Mouse (Mus musculus) left cerebral cortex, postnatal 4 days (tissue): ENCODE measurements around the gene Rara. TPM values are rescaled to one million over a fixed set of nuclear protein-coding genes. Genes with fewer than 3 reads are reported as not detected.
A peak's percentile ranks its signal among the peaks of the same experiment; 100 is the strongest.
"Not testable (repeated sequence)": the region's sequence is repeated elsewhere in the genome, so short reads cannot be mapped to it uniquely, and the experiment has no call there.

ENCODE experiments used
- DNase-seq: peaks from one replicate; pipeline ENCODE4 v3.0.0-alpha.2; 2022
- intact Hi-C: fragments of 180-260 bp; cut with DNase I; formaldehyde crosslinking; loops from one replicate; pipeline ENCODE4 v1.15.1; 2025
- total RNA-seq, 2 experiments: library from RNA; stranded (reverse); gene quantifications; 2 replicates each; pipeline ENCODE4 v1.2.3; 2021

Rara gene
- total RNA-seq, 2 experiments from 2014 or later: 20.3 to 21.5 TPM

GRCm38 (mm10) chr11:98922307-98922706 is 5.3 kb upstream of the Rara start:
- intact Hi-C loops: loop anchor here (5.0 to 10.0 kb wide), 2 partner anchors 50 to 202 kb away; no protein-coding TSS in a partner anchor
- DNase-seq: peak; percentile 69

GRCm38 (mm10) chr11:98922851-98923711 is 4.5 kb upstream of the Rara start:
- DNase-seq: not testable (repeated sequence)
- intact Hi-C loops: loop anchor here (5.0 to 10.0 kb wide), 2 partner anchors 49 to 202 kb away; no protein-coding TSS in a partner anchor

DNA sequence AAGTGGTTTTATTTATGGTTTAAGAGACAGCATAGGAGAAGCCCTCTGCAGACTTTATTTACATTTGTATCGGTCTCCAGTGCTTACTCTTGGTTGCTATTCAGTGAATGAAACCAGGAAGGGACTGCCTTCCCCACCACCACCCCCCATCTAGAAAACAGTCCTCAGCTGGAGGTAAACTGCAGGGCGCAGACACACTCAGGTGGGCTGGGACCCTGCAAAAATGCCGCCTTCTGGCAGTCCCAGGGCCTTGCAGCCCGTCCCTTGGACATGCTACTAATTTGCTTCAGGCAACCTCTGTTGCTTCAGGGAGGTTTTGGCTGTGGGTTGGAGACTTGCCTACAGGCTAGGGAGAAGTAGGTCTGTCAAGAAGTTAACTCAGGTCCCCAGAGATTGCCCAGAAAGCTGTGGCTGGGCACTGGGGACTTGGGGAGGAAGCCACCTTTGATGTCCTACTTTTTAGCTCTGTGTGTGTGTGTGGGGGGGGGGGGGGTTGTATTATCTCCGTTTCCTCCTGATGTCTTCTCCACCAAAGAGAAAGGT is 2.9 kb upstream of the Rara start:
- no peak for DNase-seq
- intact Hi-C loops: loop anchor here (5.0 to 10.0 kb wide), 2 partner anchors 48 to 200 kb away; no protein-coding TSS in a partner anchor

GRCm38 (mm10) chr11:98925265-98925721 is 2.3 kb upstream of the Rara start:
- intact Hi-C loops: loop anchor here (10.0 kb wide), 1 partner anchor 200 kb away; no protein-coding TSS in a partner anchor
- peak; percentile 89 for DNase-seq

DNA sequence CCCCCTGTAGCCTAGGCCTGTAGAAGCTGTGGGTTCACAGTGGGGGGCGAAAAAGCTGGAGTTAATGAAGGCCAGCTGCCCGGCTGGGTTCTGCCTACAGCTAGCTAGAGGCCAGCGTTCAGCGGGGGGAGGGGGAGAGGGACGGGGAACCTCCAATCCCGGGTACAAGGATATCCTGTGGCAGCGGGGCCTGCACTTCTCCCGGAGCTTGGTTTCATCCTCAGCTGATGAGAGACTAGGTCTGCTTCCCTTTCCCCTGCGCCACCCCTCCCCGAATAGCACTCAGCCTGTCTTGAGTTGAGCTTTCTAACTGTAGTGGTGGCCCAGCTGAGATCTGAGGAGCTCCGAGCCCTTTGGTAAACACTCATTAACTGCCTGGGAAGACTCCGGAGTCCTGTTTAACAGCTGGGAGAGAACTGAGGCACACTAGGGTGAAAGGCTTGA is 1.7 kb upstream of the Rara start:
- DNase-seq: peak; percentile 85
- intact Hi-C loops: loop anchor here (10.0 kb wide), 1 partner anchor 199 kb away; no protein-coding TSS in a partner anchor

GRCm38 (mm10) chr11:98926553-98926952 is 1.1 kb upstream of the Rara start:
- intact Hi-C loops: loop anchor here (10.0 kb wide), 1 partner anchor 198 kb away; no protein-coding TSS in a partner anchor

DNA sequence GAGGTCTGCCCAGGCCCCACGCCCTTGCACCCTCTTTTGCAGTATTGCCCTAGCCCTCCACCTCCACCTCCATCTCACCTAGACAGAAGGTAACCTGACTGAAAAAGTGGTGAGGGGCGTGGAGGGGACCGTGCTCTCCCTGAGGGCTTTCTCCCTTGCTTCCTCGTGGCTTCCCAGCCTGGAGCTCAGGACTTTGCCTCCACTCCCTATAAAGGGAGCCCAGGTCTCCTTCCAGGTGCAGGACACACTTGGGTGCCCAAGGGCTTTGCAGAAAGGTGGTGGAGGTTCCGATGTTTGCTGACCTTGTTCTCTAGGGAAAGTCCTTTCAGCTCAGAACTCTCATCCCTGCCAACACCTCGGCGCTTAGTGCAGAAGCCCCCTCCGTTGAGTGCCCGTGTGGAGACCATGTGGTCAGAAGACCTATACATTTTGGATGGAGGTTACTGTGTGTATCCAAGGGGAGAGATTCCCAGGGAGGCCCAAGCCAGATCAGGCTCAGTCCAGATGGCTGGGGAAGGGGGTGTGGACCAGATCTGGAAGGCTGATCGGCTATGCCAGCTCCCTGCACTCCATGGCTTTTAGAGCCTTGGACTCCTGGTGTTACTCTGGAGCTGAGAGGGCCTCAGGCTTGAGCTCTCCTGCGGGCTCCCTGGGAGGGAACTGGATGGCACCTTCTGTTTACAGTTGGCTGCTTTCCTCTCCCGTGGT is 722 bp downstream of the Rara start:
- peak; percentile 61 for DNase-seq
- intact Hi-C loops: loop anchor here (10.0 kb wide), 1 partner anchor 196 kb away; no protein-coding TSS in a partner anchor

More at GRCm38 (mm10) chr11:98926553-98926952, 1.1 kb upstream of the Rara start:
- no peak for DNase-seq

DNA sequence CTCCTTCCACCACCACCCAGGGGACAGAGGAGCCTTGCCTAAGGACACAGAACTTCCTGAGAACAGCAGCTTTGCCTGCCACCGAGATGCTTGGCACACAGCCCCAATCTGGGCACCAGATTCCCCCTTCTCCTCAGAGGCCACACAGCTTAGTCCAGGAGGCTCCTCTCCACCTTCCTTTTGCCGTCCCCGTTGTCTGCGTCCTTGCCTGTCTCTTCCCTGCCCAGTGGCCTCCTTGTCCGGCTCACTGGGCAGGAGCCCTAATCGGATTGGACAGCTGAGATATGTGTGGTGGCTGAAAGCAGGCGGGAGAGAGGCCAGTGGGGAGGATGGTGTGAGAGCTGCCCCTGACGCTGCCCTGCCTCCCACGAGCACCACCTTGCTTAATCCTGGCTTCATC is 1.9 kb downstream of the Rara start:
- intact Hi-C loops: loop anchor here (10.0 kb wide), 1 partner anchor 195 kb away; no protein-coding TSS in a partner anchor
- DNase-seq: peak; percentile 71

DNA sequence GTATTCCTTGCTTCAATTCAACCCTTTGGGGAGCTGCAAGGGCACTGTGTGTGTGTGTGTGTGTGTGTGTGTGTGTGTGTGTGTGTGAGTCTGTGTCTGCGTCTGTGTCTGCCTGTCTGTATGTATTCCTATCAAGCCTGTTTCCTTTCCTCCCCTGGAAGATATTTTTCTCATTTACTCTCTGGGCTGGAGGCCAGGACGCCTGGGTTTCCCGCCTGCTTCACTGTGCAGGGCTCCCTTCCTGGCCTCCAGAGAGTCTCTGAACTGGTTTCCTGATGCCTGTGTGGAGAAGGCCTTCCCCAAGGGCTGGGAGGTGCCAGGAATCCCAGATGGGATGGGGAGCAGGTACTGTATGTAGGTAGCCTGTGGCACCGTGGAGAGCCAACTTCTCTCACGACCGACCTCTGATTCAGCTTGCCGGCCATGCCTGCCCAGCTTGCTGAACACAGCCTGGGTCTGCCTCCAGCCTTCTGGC is 2.5 kb downstream of the Rara start:
- intact Hi-C loops: no loop called here
- DNase-seq: peak; percentile 62

DNA sequence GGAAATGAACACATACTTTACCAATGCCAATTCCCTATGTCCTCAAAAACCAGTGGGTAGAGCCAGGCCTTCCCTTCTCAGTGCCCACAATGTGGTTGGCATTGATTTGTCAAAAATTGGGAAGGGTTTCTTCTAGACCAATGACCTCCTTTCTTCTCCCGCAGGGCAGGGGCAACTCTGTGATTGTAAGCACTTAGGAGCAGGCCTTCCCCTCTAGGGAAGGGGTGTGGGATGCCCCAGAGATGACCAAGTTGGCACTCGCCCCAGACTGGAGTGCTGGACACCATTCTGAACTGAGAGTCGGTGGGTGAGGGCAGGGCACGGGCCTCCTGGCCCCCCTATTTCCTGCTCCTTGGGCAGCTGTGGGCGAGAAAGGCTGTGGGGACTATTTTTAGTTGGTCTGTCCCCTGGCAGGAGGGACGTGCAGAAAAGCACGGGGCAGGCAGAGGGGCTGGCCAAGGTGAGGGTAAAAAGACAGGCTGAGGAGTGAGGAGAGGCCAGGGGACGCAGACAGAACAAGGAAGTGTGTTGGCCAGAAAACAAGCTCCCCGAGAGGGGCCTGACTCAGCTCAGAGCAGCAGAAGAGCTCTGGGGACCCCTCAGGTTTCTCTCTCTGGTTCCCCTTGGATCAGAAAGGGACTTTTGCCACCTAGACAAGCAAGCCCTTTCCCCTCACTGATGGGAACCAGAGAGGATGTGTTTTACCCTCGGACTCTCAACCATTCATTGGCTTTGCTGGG is 3.3 kb downstream of the Rara start:
- no peak for DNase-seq
- intact Hi-C loops: no loop called here

- intact Hi-C loops: no loop called here
- DNase-seq: peak; percentile 73
Observed at GRCm38 (mm10) chr11:98931513-98932292, 4.1 kb downstream of the Rara start.

DNA sequence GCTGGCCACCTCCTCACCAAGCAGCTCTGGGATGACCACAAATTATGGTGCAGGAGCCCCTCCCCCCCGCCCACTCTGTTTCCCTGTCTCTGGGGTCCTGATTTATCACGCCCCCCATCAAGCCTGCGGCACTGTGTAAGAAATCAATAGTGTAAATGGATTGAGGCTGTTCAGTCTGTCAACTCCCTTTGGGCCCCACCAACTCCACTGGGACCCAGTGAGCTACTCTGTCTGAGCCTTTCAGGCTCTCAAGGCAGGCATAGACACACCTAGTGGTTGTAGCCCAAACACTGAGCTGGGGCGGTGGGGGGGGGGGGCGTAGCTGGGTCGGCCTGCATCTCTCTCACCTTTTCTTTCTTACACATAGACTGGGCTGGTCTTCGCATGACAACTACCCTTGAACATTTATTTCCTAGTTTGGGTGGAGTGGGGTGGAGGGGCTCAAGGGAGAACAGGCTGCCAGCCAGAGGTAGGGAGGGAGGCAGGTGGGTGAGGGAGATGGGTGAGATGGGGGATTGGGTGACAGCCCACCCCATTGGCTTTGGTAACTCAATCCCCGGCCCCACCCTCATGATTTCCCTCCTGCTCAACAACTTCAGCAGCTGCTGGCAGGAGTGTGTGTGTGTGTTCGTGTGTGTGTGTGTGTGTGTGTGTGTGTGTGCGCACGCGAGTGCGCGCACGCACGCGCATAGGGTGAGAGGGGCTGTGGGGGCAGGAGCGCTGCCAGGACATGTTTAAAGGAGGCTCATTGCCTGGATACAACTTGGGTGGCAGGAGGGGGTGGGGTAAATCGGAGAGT is 4.9 kb downstream of the Rara start:
- no peak for DNase-seq
- intact Hi-C loops: no loop called here

DNA sequence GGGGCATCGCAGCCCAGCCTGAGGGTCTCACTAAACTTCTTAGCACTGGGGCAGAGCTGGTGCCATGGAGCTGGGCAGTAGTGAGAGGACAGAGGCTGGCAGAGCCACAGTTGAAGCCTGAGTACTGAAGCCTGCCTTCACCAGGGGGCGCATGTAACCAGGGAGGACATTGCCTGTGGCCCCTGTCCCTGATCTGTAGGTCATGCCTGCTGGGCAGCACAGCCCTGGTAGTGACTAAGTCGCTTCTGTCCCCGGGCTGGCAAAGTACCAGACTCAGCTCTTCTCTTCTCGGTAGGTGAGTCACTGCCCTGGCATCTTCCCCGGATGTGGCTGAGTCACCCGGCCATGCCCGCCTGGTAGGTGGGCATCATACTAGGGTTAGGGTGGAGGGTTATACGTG is 5.5 kb downstream of the Rara start:
- intact Hi-C loops: no loop called here
- peak; percentile 71 for DNase-seq

DNA sequence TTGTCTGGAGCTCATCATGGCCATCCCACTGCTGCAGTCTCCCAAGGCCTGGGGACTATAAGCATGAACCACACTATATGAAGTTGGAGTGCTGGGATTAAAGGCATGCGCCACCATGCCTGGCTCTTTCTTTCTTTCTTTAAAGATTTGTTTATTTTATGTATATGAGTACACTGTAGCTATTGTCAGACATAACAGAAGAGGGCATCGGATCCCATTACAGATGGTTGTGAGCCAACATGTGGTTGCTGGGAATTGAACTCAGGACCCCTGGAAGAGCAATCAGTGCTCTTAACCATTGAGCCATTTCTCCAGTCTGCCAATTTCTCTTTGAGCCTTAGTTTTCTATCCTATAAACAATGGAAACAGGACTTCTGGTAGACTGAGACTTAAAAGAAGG is 6.2 kb downstream of the Rara start:
- intact Hi-C loops, DNase-seq: not testable (repeated sequence)

DNA sequence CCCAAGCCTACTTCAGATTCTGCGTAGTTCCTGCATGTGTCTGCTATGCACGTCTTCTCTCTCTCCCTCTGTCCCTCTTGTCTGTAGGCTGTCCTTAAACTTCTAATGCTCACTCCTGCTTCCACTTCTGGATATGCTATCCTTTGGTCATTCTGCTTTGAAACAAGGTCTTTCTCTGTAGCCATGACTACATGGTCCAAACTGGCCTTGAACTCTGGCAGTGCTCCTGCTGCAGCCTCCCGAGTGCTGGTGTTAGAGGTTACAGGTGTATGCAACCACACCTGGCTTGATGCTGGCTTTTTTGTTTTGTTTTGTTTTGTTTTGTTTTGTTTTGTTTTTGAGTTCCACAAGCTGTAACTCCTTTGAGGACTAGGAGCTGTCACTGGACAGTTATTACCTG is 6.7 kb downstream of the Rara start:
- DNase-seq: no peak

GRCm38 (mm10) chr11:98935123-98935522 is 7.5 kb downstream of the Rara start:
- no peak for DNase-seq
- intact Hi-C loops: no loop called here

More for the DNA sequence above, 6.7 kb downstream of the Rara start:
- intact Hi-C loops: no loop called here

DNA sequence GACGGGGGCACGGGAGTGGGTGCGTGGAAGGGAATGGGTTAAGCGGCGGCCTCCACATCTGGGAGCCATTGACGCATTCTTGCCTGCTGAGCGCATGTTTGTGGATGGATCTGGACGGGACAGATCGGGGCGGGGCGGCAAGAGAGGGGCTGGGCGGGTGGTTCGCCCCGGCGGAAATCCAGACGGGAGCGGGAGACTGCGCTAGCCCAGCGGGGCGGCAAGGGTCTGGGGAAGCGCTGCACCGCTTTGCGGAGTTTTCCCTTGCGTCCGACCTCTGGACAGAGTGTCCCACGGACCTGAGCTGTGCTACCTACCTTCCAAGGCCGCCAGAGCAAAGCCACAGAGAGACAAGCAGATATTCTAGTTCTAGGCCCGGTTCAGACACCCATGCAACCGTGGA is 8.6 kb downstream of the Rara start:
- no peak for DNase-seq
- intact Hi-C loops: no loop called here
